Mouse (Mus musculus) heart, postnatal 25 days (tissue): ENCODE measurements around the gene Crlf1. TPM values are rescaled to one million over a fixed set of nuclear protein-coding genes. Genes with fewer than 3 reads are reported as not detected.
"Not testable (repeated sequence)": the region's sequence is repeated elsewhere in the genome, so short reads cannot be mapped to it uniquely, and the experiment has no call there.

Experiments used
- DNase-seq: peaks from one replicate; pipeline ENCODE4 v3.0.0; 2022; ENCODE audit warnings: low spot score
- intact Hi-C: fragments of 180-260 bp; cut with DNase I; formaldehyde crosslinking; loops from one replicate; pipeline ENCODE4 v1.15.1; 2025
- total RNA-seq, 2 experiments: library from RNA; stranded (reverse); gene quantifications; 2 replicates each; pipeline ENCODE4 v1.2.3; 2021

Gene Crlf1
- total RNA-seq, 2 experiments from 2014 or later, result 0.34 to 0.81 TPM

DNA sequence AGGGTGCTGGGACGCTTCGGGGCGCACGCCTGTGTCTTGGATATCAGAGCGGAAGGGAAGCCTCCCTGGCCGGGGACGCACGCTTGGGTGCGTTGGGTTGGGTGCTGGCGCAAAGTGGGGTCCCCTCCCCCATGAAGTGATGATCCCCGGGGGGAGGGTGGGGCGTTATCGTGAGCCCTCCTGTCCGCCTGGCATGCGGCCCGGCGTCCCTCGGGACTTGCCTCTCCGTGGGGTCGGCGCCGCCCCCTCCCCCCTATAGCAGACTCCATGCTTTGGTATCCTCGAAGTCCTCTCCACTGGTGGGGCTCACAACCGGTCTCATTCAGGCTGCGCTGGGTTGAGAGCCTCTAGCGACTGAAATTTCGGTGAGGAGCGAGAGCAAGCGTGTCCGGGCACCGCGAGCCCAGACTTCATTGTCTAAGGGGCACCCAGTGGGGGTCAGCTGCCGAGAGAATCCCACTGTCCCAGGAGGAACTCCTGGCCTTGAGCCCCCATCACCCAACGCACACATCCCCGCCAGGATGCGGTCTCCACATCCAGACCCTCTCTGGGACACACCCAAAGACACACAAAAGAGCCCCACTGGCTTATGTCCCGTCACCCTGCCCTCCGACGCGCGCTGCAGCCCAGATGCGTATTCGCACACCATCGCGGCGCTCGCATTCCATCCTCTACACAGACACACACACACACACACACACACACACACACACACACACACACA is 896 bp downstream of the Crlf1 start:
- intact Hi-C loops, result no loop called here
- no peak for DNase-seq

DNA sequence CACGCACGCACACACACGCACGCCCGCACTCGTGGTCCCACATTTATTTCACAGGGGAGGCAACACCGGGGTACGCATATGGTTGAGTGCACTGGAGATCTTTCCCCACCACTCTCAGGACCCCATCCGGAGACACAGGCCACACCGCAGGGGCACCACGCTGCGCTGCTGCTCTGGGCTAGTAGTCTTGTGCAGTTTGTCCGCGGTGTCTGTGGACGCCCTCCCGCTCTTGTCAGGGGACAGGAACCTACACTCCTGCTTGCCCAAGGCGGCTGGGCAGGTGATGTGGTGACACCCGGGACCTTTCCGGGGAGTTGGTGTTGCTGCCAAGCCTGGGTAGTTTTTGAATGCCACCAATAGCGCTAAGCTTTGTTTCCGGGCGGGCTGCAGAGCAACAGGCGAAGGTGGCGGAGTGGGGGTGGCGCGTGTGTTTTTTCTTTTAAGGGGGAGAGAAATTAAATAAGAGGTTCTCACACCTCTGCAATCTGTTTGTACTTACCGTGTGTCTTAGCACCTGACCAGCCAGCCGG is 1.5 kb downstream of the Crlf1 start:
- intact Hi-C loops, result no loop called here
- DNase-seq, result no peak

DNA sequence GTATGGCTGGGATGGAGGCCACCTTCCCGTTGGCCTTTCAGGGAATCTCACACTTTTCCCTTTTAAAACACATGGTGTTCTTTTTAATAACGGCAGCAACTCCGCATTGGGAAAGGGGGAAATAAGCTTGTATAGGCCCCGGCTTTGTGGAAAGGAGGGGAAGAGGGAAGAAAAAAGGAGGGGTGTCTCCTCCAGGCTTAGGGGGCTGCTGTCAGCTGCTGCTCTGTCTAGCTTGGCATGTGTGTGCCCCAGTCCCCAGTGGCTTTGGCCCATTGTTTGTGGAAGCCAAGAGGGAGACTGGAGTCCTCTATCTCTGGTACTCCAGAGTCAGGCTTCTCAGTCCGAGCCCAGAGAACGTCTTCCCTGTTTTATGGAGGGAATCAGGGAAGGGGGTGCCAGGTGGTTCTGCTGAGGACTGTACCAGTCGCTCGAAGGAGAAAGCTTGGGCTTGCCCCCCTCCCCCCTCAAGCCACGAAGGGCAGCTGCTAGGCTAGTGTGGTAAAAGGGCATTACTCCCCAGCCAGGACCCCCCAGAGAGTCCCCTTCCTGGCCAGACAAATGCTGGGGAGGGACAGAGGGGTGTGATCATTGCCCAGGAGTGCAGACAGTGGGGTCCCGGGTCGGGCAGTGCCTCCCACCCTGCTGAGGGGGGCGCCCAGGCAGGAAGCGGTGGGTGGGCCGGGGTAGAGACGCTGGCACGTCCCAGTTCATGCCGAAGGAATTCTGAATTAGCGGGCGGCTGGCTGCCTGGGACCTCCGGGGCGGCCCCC is 2.2 kb downstream of the Crlf1 start:
- intact Hi-C loops, result no loop called here
- no peak for DNase-seq

DNA sequence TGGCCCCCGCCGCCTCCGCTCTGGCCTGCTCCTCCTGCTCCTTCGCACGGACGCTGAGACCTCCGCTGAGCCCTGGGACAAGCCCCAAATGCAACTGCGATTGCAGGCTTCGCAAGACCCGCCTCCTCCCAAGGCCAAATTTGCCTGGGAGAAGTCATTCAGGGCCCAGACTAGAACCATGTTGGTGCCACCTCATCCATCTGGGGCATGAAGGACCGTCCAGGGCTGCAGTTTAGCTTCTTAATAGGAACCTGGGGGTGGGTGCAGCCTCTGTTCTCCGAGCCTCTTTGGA is 2.8 kb downstream of the Crlf1 start:
- intact Hi-C loops, result no loop called here
- DNase-seq, result no peak

DNA sequence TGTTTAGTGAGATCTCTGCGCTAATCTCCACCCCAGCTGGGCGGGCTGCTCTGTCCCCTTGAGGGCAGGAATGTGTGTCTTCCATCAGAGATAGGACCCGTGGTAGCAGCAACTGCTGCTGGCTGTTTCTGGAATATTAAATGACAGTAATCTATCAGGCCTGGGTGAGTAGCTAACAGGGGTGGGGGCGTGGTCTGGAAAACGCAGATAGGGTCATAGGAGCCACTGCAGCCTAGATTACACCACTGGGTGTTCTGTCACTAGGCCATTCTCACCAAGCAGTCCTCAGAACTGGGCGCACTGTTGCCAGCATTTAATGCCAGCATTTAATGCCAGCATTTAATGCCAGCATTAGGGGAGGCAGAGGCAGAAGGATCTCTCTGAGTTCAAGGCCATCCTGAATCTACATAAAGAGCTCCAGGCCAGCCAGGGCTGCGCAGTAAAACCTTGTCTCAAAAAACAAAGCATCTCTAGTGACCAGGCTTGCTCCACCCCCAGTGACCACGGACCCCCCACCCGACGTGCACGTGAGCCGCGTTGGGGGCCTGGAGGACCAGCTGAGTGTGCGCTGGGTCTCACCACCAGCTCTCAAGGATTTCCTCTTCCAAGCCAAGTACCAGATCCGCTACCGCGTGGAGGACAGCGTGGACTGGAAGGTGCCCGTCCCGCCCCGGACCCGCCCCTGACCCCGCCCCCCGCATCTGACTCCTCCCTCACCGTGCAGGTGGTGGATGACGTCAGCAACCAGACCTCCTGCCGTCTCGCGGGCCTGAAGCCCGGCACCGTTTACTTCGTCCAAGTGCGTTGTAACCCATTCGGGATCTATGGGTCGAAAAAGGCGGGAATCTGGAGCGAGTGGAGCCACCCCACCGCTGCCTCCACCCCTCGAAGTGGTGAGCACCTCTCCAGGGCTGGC is 7.7 kb downstream of the Crlf1 start:
- DNase-seq, result no peak
- intact Hi-C loops, result loop anchor here (5.0 kb wide), 1 partner anchor 63 kb away; the partner anchor contains the start of gene Crtc1

DNA sequence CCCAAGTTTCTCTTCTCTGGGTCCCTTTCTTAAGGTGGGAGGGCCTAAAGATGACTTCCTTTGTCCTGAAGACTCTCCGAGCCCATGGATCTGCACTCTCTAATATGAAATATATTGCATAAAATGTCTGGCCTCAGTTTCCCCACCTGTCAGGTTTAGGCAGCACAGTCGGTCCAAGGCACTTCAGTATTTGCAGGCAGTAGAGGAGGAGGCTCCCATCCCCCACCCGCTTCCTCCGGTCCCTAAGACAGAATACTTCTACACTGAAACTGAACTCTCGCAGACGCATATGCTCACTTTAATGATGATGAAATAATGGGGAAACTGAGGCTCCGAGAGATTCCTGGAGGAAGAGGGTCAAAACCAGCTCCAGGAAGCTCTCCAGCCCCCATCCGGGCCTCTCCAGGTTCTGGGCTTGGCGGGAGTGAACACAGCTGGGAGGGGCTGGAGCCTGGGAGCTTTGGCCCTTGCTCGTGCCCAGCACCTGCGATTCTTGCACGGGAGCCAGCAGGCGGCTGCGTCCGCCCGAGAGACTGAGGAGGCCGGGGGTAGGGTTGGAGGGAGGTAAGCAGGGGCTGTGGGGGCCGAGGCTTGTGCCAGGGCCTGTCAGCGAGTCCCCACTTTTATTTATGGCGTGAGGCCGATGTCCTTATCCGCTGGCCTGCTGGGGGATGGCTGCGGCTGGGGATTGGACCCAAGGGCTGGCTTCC is 9.0 kb downstream of the Crlf1 start:
- DNase-seq, result peak; percentile 35
- intact Hi-C loops, result loop anchor here (5.0 kb wide), 1 partner anchor 65 kb away; the partner anchor contains the start of gene Crtc1

DNA sequence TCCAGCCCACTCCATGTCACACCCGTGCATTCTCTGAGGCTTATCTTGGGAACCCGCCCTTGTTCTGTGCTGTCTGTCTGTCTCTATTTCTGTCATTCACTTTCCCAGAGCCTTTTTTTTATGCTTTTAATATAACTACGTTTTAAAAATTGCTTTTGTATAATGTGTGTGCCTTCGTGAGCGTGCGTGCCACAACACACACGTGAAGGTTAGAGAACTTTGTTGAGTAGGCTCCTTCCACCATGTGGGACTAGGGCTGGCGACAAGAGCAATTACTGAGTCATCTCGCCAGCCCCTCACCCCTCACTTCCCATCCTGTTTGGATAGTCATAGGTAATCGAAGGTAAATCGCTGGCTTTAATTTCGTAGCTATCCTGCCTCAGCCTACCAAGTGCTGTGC is 9.6 kb downstream of the Crlf1 start:
- intact Hi-C loops, result loop anchor here (5.0 kb wide), 1 partner anchor 65 kb away; the partner anchor contains the start of gene Crtc1
- DNase-seq, result no peak

DNA sequence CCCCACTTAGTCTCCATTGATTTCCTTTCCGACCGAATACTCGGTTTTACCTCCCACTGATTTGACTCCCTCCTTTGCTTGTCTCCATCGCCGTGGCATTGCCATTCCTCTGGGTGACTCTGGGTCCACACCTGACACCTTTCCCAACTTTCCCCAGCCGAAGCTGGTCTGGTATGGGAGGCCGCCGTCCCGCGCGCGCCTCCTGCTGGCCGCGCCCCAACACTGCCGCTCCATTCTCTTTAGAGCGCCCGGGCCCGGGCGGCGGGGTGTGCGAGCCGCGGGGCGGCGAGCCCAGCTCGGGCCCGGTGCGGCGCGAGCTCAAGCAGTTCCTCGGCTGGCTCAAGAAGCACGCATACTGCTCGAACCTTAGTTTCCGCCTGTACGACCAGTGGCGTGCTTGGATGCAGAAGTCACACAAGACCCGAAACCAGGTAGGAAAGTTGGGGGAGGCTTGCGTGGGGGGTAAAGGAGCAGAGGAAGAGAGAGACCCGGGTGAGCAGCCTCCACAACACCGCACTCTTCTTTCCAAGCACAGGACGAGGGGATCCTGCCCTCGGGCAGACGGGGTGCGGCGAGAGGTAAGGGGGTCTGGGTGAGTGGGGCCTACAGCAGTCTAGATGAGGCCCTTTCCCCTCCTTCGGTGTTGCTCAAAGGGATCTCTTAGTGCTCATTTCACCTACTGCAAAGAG is 10.2 kb downstream of the Crlf1 start:
- intact Hi-C loops, result loop anchor here (1.0 to 5.0 kb wide), 2 partner anchors 66 to 120 kb away; partner anchors contain the start of gene Crtc1

DNA sequence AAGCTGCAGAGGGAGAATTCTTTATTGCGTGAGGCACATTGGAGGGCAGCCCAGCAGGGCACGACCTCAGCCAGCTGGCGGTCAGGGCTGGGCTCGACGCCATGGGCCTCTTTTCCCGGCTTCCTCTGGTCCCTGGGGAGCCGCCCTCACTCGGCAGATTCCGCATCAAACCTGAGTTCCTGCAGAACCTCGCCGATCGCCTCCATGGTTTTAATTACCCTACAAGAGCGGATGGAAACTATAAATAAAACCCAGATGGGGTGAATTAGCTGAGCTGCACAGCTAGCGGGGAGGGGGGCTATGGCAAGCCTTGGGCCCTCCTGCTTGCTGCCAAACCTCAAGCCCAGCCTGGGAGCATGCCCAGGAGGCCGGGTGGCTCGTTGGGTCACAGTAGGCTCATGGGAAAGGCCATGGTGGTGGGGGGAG is 11.3 kb downstream of the Crlf1 start:
- intact Hi-C loops, result loop anchor here (5.0 kb wide), 1 partner anchor 67 kb away; the partner anchor contains the start of gene Crtc1
- DNase-seq, result peak; percentile 34

More for the DNA sequence above, 10.2 kb downstream of the Crlf1 start:
- DNase-seq, result peak; percentile 37

DNA sequence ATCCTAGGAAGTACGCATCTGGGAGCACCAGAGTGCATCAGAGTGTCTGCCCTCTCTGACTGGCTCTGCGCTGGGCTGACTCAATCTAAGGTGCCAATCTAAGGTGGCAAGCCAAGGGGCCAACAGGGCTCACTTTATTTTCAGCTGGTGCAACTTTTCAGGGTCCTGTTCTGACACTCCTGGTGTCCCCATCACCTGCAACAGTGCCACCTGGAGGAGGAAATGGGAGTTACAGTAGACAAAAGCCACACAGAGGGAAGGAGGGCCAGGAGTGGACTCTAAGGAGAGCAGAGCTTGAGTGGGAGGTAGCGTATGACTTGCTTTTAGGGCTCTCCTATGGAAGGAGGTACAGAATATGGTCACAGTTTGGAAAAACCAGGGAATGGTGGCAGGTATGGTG is 11.9 kb downstream of the Crlf1 start:
- intact Hi-C loops, result loop anchor here (5.0 kb wide), 1 partner anchor 68 kb away; the partner anchor contains the start of gene Crtc1
- no peak for DNase-seq

DNA sequence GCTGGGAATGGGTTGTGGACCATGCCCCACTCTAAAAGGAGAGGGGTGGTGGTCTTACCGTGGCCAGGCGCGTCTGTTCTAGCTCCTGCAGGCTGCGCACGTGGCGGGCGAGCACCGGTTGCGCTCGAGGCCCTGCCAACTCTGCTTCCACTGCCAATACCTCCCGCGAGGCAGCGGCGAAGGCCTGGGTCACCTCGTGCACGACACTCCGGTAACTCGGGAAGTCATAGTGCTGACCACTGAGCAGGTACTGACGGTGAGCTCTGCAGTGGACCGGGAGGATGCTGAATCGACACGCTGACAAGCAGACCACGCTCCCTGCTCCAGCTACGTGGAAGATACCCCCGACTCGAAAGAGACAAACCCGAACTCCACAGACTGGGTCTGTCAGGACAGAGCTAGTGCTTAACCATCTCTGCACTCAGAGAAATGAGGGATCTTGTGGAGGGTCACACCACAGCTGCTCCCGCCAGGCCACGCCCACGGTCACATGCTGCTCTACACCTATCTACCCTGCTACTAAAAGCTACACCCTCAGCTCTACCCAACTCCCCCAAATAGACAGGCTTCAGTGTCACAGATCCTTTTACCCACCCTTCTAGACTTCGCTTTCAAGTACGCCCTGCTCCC is 12.9 kb downstream of the Crlf1 start:
- DNase-seq, result no peak
- intact Hi-C loops, result no loop called here

DNA sequence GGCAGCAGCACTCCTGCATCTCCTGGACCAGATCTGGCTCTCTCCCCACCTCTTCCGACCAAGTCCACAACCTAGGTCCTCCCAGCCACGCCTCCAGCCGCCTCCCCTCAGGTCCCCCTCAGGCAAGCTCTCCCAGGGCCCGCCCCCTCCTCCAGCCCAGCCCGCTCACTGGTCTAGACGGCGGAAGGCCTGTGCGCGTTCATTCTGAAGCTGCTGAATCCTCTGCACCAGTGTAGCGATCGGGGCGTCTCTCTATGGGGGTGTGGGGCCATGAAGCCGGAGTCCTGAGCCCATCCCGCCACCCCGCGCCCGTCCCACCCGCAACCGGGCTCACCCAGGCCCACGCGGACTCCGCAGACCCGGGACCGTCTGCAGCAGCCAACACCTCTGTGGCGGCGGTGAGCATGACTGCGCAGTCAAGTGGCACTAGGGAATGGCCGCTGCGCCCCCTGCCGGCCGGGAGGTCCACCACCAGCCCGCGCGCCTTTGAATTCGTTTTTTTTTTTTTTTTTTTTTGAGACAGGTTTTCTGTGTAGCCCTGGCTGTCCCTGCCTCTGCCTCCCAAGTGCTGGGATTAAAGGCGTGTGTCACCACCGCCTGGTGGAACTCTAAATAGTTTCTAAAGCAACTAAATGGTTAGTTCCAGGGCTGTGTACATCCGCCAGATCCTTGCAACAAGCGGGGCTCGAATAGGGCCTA is 13.5 kb downstream of the Crlf1 start, which contains the start of gene Rex1bd:
Rex1bd (minus strand) TSS at position 425 of the 699 bp plus-strand sequence.
- peak; percentile 86 for DNase-seq
- intact Hi-C loops, result no loop called here

DNA sequence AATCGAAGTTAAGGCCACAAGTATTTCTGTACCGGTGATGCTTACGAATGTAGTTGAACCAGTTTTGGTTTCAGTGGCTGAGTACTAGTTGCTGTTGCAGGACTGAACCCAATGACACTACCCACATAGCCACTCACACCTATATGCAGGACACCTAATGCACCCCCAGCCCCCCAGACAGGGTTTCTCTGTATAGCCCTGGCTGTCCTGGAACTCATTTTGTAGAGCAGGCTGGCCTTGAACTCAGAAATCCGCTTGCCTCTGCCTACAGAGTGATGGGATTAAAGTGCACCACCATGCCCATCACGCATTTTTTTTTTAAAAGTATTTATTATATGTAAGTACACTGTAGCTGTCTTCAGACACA is 14.1 kb downstream of the Crlf1 start:
- DNase-seq, result no peak
- intact Hi-C loops, result no loop called here

DNA sequence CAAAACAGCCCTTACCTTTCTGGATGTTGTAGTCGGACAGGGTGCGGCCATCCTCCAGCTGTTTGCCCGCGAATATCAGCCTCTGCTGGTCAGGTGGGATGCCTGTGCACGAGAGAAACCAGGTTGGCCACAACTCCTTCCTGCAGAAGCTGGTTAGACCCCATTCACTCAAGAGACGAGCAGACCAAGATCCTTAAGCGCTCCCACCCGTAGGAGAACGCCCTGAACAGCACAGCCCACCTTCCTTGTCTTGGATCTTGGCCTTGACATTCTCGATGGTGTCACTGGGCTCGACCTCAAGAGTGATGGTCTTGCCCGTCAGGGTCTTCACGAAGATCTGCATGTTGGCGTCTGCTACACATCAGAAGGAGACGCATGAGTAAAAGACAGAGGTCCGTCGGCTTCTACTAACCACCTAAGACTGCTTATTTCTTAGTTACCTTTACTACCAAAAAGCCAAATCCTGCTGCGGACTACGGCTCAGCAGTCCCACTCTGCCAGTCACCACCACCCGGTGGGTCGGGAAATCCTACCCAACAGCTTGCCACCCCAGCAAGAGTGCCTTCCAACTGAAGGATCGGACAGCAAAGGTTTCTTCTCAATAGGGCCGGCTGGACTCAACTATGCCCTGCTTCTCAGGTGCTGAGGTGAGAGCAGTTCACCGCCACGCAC is 16.5 kb downstream of the Crlf1 start:
- no peak for DNase-seq

DNA sequence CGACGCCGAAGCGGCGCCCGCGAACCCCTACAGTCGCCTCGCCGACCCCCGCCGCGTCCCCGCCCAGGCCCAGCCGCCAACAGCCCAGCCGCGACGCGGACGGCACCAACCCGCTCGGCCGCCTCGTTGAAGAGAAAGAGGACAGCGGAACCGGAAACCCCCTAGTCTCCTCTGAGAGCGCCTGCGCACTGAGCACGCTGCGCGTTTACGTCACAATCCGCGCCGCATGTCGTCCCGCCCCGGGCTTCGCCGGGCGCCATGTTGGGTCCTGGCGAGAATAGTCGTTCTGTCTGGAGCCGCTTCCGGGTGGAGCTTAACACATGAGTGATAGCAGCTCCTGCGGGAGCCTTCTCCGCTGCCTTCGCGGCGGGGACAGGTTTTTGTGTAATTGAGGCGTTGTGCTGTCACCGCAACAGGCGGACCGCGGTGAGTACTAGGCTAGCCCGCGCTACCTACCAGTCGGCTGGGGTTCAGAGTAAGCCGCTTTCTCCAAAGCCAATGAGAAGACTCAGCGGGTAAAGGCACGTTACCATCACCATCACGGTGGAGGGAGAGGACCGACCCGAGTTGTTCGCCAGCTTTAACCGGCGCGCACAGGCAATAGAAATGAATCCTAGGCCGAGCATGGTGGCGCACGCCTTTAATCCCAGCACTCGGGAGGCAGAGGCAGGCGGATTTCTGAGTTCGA is 17.4 kb downstream of the Crlf1 start, which contains the start of gene Uba52:
Uba52 (minus strand) TSS at position 574 of the 688 bp plus-strand sequence.
- intact Hi-C loops, result no loop called here
- peak; percentile 96 for DNase-seq

More for the DNA sequence above, 16.5 kb downstream of the Crlf1 start:
- intact Hi-C loops, result no loop called here

DNA sequence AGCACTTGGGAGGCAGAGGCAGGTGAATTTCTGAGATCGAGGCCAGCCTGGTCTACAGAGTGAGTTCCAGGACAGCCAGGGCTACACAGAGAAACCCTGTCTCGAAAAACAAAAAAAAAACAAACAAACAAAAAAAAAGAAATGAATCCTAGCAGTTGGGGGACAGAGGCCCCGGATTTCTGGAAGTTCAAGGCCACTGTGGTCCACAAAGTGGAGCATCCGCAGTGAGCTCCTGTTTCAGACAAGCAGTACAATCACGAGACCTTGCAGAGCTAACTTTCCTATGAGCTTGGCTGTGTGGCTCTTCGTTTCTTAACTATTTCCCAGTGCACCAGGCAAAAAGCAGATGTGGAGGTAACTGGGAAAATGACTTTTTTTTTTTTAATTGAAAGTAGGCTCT is 18.2 kb downstream of the Crlf1 start:
- DNase-seq, intact Hi-C loops: not testable (repeated sequence)
